Mouse (Mus musculus) spleen, adult 2 months (tissue): ENCODE results near the gene Cyp27b1. TPM values are rescaled to one million over a fixed set of nuclear protein-coding genes. Genes with fewer than 3 reads are reported as not detected.

ENCODE experiments used
- DNase-seq, 2 experiments: peaks; one replicate each; pipeline versions ENCODE4 v3.0.0 to v3.0.0-alpha.2; 2012 to 2021; ENCODE audit warnings: low spot score in 2 of 2, low read depth in 1 of 2
- H3K27ac ChIP-seq: fragments of 200-500 bp; 2 replicates; pipeline ENCODE4 v1.5.1; 2012; ENCODE audit warnings: low read length, inconsistent platforms; ENCODE audit not compliant: insufficient read depth
- H3K27me3 ChIP-seq: fragments of 200-500 bp; 2 replicates; pipeline ENCODE4 v1.6.1; 2012; ENCODE audit warnings: mild to moderate bottlenecking, moderate library complexity, low read length, inconsistent platforms; ENCODE audit not compliant: control insufficient read depth, insufficient read depth
- H3K36me3 ChIP-seq: fragments of 200-500 bp; 2 replicates; pipeline ENCODE4 v1.6.1; 2012; ENCODE audit warnings: mild to moderate bottlenecking, low read length, inconsistent platforms; ENCODE audit not compliant: control insufficient read depth, insufficient read depth
- H3K4me1 ChIP-seq: fragments of 200-500 bp; 2 replicates; pipeline ENCODE4 v1.6.1; 2011; ENCODE audit warnings: inconsistent platforms; ENCODE audit not compliant: control insufficient read depth, insufficient read depth, insufficient read length
- H3K4me3 ChIP-seq: fragments of 200-500 bp; 2 replicates; pipeline ENCODE4 v1.5.1; 2011; ENCODE audit warnings: mild to moderate bottlenecking, inconsistent platforms; ENCODE audit not compliant: insufficient read depth, insufficient read length; ENCODE audit errors: extremely low read depth
- CTCF ChIP-seq: fragments of 200-500 bp; IDR thresholded peaks from 2 replicates; pipeline ENCODE4 v1.5.1; 2011; ENCODE audit warnings: mild to moderate bottlenecking, inconsistent platforms; ENCODE audit not compliant: insufficient read depth, insufficient read length, insufficient replicate concordance; ENCODE audit errors: extremely low read depth
- POLR2A ChIP-seq: fragments of 200-500 bp; IDR thresholded peaks from 2 replicates; pipeline ENCODE4 v1.6.1; 2011; ENCODE audit warnings: low read depth, low read length, inconsistent platforms
- WGBS: fragments of 180-500 bp; shearing (Covaris S2); methylation state at CpG from one replicate; pipeline ENCODE4 v1.1.7; 2018; 5-methylcytosine and 5-hydroxymethylcytosine counted together
- polyA plus RNA-seq: library from polyadenylated mRNA; depleted of rRNA; stranded (reverse); fragments of >200 nt; gene quantifications from 2 replicates; pipeline ENCODE4 v1.2.3, GENCODE M21; 2012

Gene Cyp27b1
- polyA plus RNA-seq, 1 experiment = 0.26 TPM

- H3K36me3 ChIP-seq = no peaks in the 10 kb centered on the region
- no peaks in the 10 kb centered on the region for H3K4me1 ChIP-seq
- H3K27ac ChIP-seq = no peak overlapping the region
- H3K4me3 ChIP-seq = no peak overlapping the region
- H3K27me3 ChIP-seq = no peaks in the 10 kb centered on the region
- no peak for TF ChIP-seq POLR2A
- TF ChIP-seq CTCF = no peak
- DNase-seq = no peak
- WGBS = 66% methylated on average over 5 of the region's 5 CpGs
Observed at GRCm38 (mm10) chr10:127016488-127016887, 31.6 kb upstream of the Cyp27b1 start.

- H3K4me3 ChIP-seq = no peak overlapping the region
- H3K4me1 ChIP-seq = no peaks in the 10 kb centered on the region
- DNase-seq = no peak
- H3K27ac ChIP-seq = no peak overlapping the region
- 0 out of 2 replicates have a peak, but pooled peaks cover 2% of the 10 kb centered on the region for H3K36me3 ChIP-seq
- no peaks in the 10 kb centered on the region for H3K27me3 ChIP-seq
- no peak for TF ChIP-seq CTCF
- TF ChIP-seq POLR2A = no peak
- 34% methylated on average over 2 of the region's 2 CpGs for WGBS
Observed at GRCm38 (mm10) chr10:127017071-127017470, 31.0 kb upstream of the Cyp27b1 start.

- no peak for TF ChIP-seq CTCF
- no peak for TF ChIP-seq POLR2A
- Histone ChIP-seq H3K4me1 (no peaks in the 10 kb centered on the region), H3K36me3 (peaks cover 8% of the 10 kb centered on the region), H3K27me3 (no peaks in the 10 kb centered on the region), H3K4me3 (no peak overlapping the region), H3K27ac (no peak overlapping the region)
- 89% methylated on average over 16 of the region's 16 CpGs for WGBS
- no peak for DNase-seq
Observed at GRCm38 (mm10) chr10:127018422-127018821, 29.6 kb upstream of the Cyp27b1 start.

GRCm38 (mm10) chr10:127030336-127031296, 17.4 kb upstream of the Cyp27b1 start, which contains the start of gene Tsfm:
Tsfm (minus strand) TSS chr10:127030840.
- DNase-seq = peak; percentile 65 to 90

GRCm38 (mm10) chr10:127033301-127033741, 14.7 kb upstream of the Cyp27b1 start:
- peaks cover 2% of the 10 kb centered on the region; the same call in 1 of the 2 replicates for H3K27me3 ChIP-seq
- peaks cover 2% of the 10 kb centered on the region; the same call in 1 of the 2 replicates for H3K36me3 ChIP-seq
- WGBS = 79% methylated on average over 8 of the region's 8 CpGs
- H3K27ac ChIP-seq = no peak overlapping the region
- TF ChIP-seq CTCF = no peak
- TF ChIP-seq POLR2A = no peak
- no peaks in the 10 kb centered on the region; the same call in 1 of the 2 replicates for H3K4me1 ChIP-seq
- no peak for DNase-seq
- no peak overlapping the region for H3K4me3 ChIP-seq

More at GRCm38 (mm10) chr10:127030336-127031296, 17.4 kb upstream of the Cyp27b1 start, which contains the start of gene Tsfm:
- TF ChIP-seq POLR2A (peak; percentile 23; the same call in 1 of the 2 replicates), CTCF (peak; percentile 97)
- Histone ChIP-seq H3K36me3 (peaks cover 12% of the 10 kb centered on the region; the same call in 1 of the 2 replicates), H3K4me1 (no peaks in the 10 kb centered on the region; the same call in 1 of the 2 replicates), H3K27me3 (no peaks in the 10 kb centered on the region; the same call in 1 of the 2 replicates), H3K27ac (peak within 1 kb of the TSS; percentile 53; the same call in 1 of the 2 replicates), H3K4me3 (peak within 1 kb of the TSS; percentile 95)
- WGBS = 5% methylated on average over 56 of the region's 56 CpGs

- no peak for DNase-seq
- Histone ChIP-seq H3K27me3 (peaks cover 8% of the 10 kb centered on the region), H3K27ac (no peak overlapping the region), H3K4me3 (no peak overlapping the region), H3K4me1 (peaks cover 5% of the 10 kb centered on the region; the same call in 1 of the 2 replicates), H3K36me3 (no peaks in the 10 kb centered on the region)
- no peak for TF ChIP-seq POLR2A
- no peak for TF ChIP-seq CTCF
- 87% methylated on average over 12 of the region's 12 CpGs for WGBS
Observed at GRCm38 (mm10) chr10:127036273-127036672, 11.8 kb upstream of the Cyp27b1 start.
